In genomic region chr1:161767101-161767524, GRCm38 (mm10) we compare ENCODE assay signal across 10 mouse cellular contexts. TPM values are rescaled to one million over a fixed set of nuclear protein-coding genes. Genes with fewer than 3 reads are reported as not detected.
A peak's percentile ranks its signal among the peaks of the same experiment; 100 is the strongest.
DNase-seq lines count a peak whose midpoint lies in the region; ATAC-seq and TF ChIP-seq lines count a peak whose summit lies in the region.
"Had no signal": no experiment of that assay in that cellular context is flagged by ENCODE, and none has a peak within 500 bp of the region (broad histone marks: within the 10 kb centered on the region; RNA-seq: fewer than 3 reads in every experiment).

No protein-coding gene starts in this region.

- peak overlapping the region; percentile 20 for H3K4me3 ChIP-seq in heart, embryonic 13.5 days
- peak overlapping the region; percentile 2 to 39 (median 31) for H3K4me3 ChIP-seq in CH12.LX (replicated peaks in 1 of 3; ENCODE audit: low read depth in 2 of 3, low read length in 2 of 3, poor library complexity in 1 of 3)
- no peak overlapping the region for H3K4me3 ChIP-seq in intestine, embryonic 15.5 days (replicated peaks)
- H3K4me3 ChIP-seq in hindbrain, embryonic 11.5 days (ENCODE audit: low read depth, low read length) = no peak overlapping the region

- H3K36me3 ChIP-seq in heart, embryonic 13.5 days = no peaks in the 10 kb centered on the region
- no peaks in the 10 kb centered on the region for H3K36me3 ChIP-seq in CH12.LX (replicated peaks in 1 of 2; ENCODE audit: control insufficient read depth in 1 of 2, insufficient read depth in 1 of 2, low read length in 1 of 2)
- H3K36me3 ChIP-seq in intestine, embryonic 15.5 days = no peaks in the 10 kb centered on the region
- H3K36me3 ChIP-seq in hindbrain, embryonic 11.5 days (ENCODE audit: control insufficient read depth, insufficient read depth, low read length) = no peaks in the 10 kb centered on the region

- ATAC-seq in heart, embryonic 13.5 days (ENCODE audit: extremely low read depth, insufficient number of reproducible peaks, low FRiP score, low TSS enrichment) = 0 out of 2 replicates have a peak, but pooled peaks have one; percentile 8
- ATAC-seq in intestine, embryonic 15.5 days = peak; percentile 79
- peak; percentile 47 for ATAC-seq in neutrophil, adult 5-6 weeks (ENCODE audit: extremely low read depth, insufficient number of reproducible peaks, low FRiP score, poor library complexity, severe bottlenecking)
- ATAC-seq in hindbrain, embryonic 11.5 days (ENCODE audit: low FRiP score) = no peak

- intact Hi-C loops in heart, postnatal 25 days (cut with DNase I) = no loop called here

- in situ Hi-C loops in CH12.LX (cut with MboI; ENCODE audit: low pct_ligation_motif_present, low pct_unique_long_range_greater_than_20kb, low sequenced_read_pairs) = no loop called here

- WGBS in heart, embryonic 13.5 days = 31% methylated on average over 12 of the region's 12 CpGs
- 52% methylated on average over 12 of the region's 12 CpGs for WGBS in intestine, embryonic 15.5 days
- WGBS in hindbrain, embryonic 11.5 days = 73% methylated on average over 12 of the region's 12 CpGs

- no peaks in the 10 kb centered on the region for H3K9me3 ChIP-seq in heart, embryonic 13.5 days
- no peaks in the 10 kb centered on the region for H3K9me3 ChIP-seq in CH12.LX (replicated peaks; ENCODE audit: low read length)
- H3K9me3 ChIP-seq in intestine, embryonic 15.5 days = no peaks in the 10 kb centered on the region
- no peaks in the 10 kb centered on the region for H3K9me3 ChIP-seq in hindbrain, embryonic 11.5 days (ENCODE audit: control insufficient read depth, low read length)

- H3K27ac ChIP-seq in heart, embryonic 13.5 days (replicated peaks) = no peak overlapping the region
- H3K27ac ChIP-seq in CH12.LX (ENCODE audit: insufficient read depth, low read depth) = no peak overlapping the region
- H3K27ac ChIP-seq in intestine, embryonic 15.5 days = no peak overlapping the region
- no peak overlapping the region for H3K27ac ChIP-seq in hindbrain, embryonic 11.5 days (ENCODE audit: low read depth, low read length)

- TF ChIP-seq CTCF in CH12.LX (conservative IDR thresholded peaks at IDR 0.05 in 1 of 2, IDR thresholded peaks at IDR 0.05 in 1 of 2; ENCODE audit: low read depth in 2 of 2, low read length in 2 of 2) = peak in 1 of 2 experiments; percentile 39; a peak in 2 of 4 replicates

- peak overlapping the region; percentile 53 for H3K4me2 ChIP-seq in heart, embryonic 13.5 days
- H3K4me2 ChIP-seq in CH12.LX (ENCODE audit: insufficient read depth, low read depth, poor library complexity, severe bottlenecking) = peak overlapping the region; percentile 63
- H3K4me2 ChIP-seq in intestine, embryonic 15.5 days (replicated peaks) = no peak overlapping the region
- H3K4me2 ChIP-seq in hindbrain, embryonic 11.5 days (replicated peaks; ENCODE audit: low read depth, low read length) = no peak overlapping the region

- H3K4me1 ChIP-seq in heart, embryonic 13.5 days = peaks cover 6% of the 10 kb centered on the region; the same call in 1 of the 2 replicates
- H3K4me1 ChIP-seq in CH12.LX (ENCODE audit: control insufficient read depth in 1 of 2, insufficient read depth in 2 of 2) = peaks cover 23 to 53% of the 10 kb centered on the region in 2 experiments
- H3K4me1 ChIP-seq in intestine, embryonic 15.5 days (replicated peaks) = no peaks in the 10 kb centered on the region
- H3K4me1 ChIP-seq in hindbrain, embryonic 11.5 days (replicated peaks; ENCODE audit: control insufficient read depth, insufficient read depth, low read length) = no peaks in the 10 kb centered on the region

- dilution Hi-C loops in CH12.LX (cut with MboI; ENCODE audit: extremely low pct_ligation_motif_present, extremely low pct_unique_long_range_greater_than_20kb, low sequenced_read_pairs) = no loop called here

- no peak for DNase-seq in heart, postnatal 25 days (ENCODE audit: low spot score)
- DNase-seq in CH12.LX (ENCODE audit: extremely low read depth) = peak; percentile 40
- no peak for DNase-seq in cerebellum, postnatal 25 days
- no peak for DNase-seq in hindbrain, embryonic 11.5 days (ENCODE audit: low spot score)
- DNase-seq in retina, embryonic 14.5 days (ENCODE audit: low spot score) = no peak

- H3K27me3 ChIP-seq in heart, embryonic 13.5 days (replicated peaks) = no peaks in the 10 kb centered on the region
- H3K27me3 ChIP-seq in CH12.LX (replicated peaks) = no peaks in the 10 kb centered on the region
- H3K27me3 ChIP-seq in intestine, embryonic 15.5 days (replicated peaks) = no peaks in the 10 kb centered on the region
- H3K27me3 ChIP-seq in hindbrain, embryonic 11.5 days (ENCODE audit: control insufficient read depth, insufficient read depth, low read length) = no peaks in the 10 kb centered on the region

- H3K9ac ChIP-seq in heart, embryonic 13.5 days = no peak overlapping the region
- peak overlapping the region; percentile 45 for H3K9ac ChIP-seq in CH12.LX (ENCODE audit: insufficient read depth, low read depth)
- no peak overlapping the region for H3K9ac ChIP-seq in intestine, embryonic 15.5 days
- no peak overlapping the region for H3K9ac ChIP-seq in hindbrain, embryonic 11.5 days (ENCODE audit: low read depth, low read length)

- peak; percentile 4 for TF ChIP-seq RAD21 in CH12.LX (IDR thresholded peaks at IDR 0.05; ENCODE audit: low read depth, low read length)

- TF ChIP-seq POLR2A in CH12.LX (IDR thresholded peaks at IDR 0.05; ENCODE audit: low read depth, low read length) = no peak

- TF ChIP-seq EP300 in CH12.LX (IDR thresholded peaks at IDR 0.05; ENCODE audit: low read length) = no peak

- no peaks in the 10 kb centered on the region for H3K79me2 ChIP-seq in CH12.LX (replicated peaks; ENCODE audit: control insufficient read depth, extremely low read depth, insufficient read depth, poor library complexity, severe bottlenecking)

TF ChIP-seq in CH12.LX, 34 proteins besides CTCF, POLR2A, EP300 and RAD21:
- TF ChIP-seq MAX (IDR thresholded peaks at IDR 0.05; ENCODE audit: low read length) (peak; percentile 40; the same call in 1 of the 2 replicates), IRF4 (IDR thresholded peaks at IDR 0.05; ENCODE audit: low read depth, low read length) (peak; percentile 10; the same call in 1 of the 2 replicates), ELF1 (IDR thresholded peaks at IDR 0.05; ENCODE audit: low read depth, low read length) (peak; percentile 33; the same call in 1 of the 2 replicates), USF1 (IDR thresholded peaks at IDR 0.05; ENCODE audit: low read depth, low read length) (no peak), NRF1 (IDR thresholded peaks at IDR 0.05; ENCODE audit: low read depth, low read length) (no peak), SMC3 (IDR thresholded peaks at IDR 0.05; ENCODE audit: low read depth, low read length) (peak; percentile 15; the same call in 1 of the 2 replicates), MXI1 (IDR thresholded peaks at IDR 0.05; ENCODE audit: low read depth, low read length) (peak; percentile 31; the same call in 1 of the 2 replicates), MAZ (IDR thresholded peaks at IDR 0.05; ENCODE audit: low read depth, low read length) (no peak)

RNA-seq across cellular contexts. Expression of gene Fasl, which starts 21.2 kb away (rescaled TPM):
- polyA plus RNA-seq in heart, embryonic 13.5 days (2015; fragmentation: Nextera tagmentation; extraction: Ambion mirVana) = not detected in 2 replicates
- total RNA-seq in heart, postnatal 25 days (2021) = not detected
- total RNA-seq in CH12.LX (2012; rRNA removed) = 0.08 TPM in 2 replicates
- total RNA-seq in CH12.LX (2014; rRNA removed) = 0.32 and 0.35 TPM in 2 replicates
- not detected in 2 replicates for polyA plus RNA-seq in CH12.LX (2012; ENCODE audit: insufficient read length, low read depth)
- not detected in 2 replicates for polyA plus RNA-seq in intestine, embryonic 15.5 days (2015; fragmentation: Nextera tagmentation; extraction: Ambion mirVana)
- total RNA-seq in neutrophil, adult 5-6 weeks (2017) = 1.5 and 4.5 TPM in 2 replicates
- polyA plus RNA-seq in hindbrain, embryonic 11.5 days (2014; fragmentation: Nextera tagmentation; extraction: Ambion mirVana) = not detected in 2 replicates
- total RNA-seq: left cerebral cortex, postnatal 36 days had no signal
- polyA plus RNA-seq: kidney, embryonic 14.5 days had no signal

Comparison
In these comparisons a context has a peak if more than half of its experiments do, and no peak if none do; other contexts are left out.
1. H3K4me2 ChIP-seq: peak in heart, embryonic 13.5 days (single experiment) and CH12.LX (single experiment); none in intestine, embryonic 15.5 days (single experiment) and hindbrain, embryonic 11.5 days (single experiment).
2. H3K4me3 ChIP-seq: peak in heart, embryonic 13.5 days (single experiment) and CH12.LX (3 of 3); none in intestine, embryonic 15.5 days (single experiment) and hindbrain, embryonic 11.5 days (single experiment).